Mouse (Mus musculus) embryonic fibroblast, embryonic 13.5 days (primary cell): ENCODE measurements around the gene Traf2.

ENCODE experiments used
- CTCF ChIP-seq: IDR thresholded peaks from 2 replicates; pipeline ENCODE4 v1.5.1; 2011; ENCODE audit warnings: mild to moderate bottlenecking, control low read depth, low read length, moderate library complexity, borderline replicate concordance; ENCODE audit not compliant: insufficient read depth
- POLR2A ChIP-seq: IDR thresholded peaks from 2 replicates; pipeline ENCODE4 v1.6.1; 2011; ENCODE audit warnings: low read depth, mild to moderate bottlenecking, control low read depth, low read length, moderate library complexity

DNA sequence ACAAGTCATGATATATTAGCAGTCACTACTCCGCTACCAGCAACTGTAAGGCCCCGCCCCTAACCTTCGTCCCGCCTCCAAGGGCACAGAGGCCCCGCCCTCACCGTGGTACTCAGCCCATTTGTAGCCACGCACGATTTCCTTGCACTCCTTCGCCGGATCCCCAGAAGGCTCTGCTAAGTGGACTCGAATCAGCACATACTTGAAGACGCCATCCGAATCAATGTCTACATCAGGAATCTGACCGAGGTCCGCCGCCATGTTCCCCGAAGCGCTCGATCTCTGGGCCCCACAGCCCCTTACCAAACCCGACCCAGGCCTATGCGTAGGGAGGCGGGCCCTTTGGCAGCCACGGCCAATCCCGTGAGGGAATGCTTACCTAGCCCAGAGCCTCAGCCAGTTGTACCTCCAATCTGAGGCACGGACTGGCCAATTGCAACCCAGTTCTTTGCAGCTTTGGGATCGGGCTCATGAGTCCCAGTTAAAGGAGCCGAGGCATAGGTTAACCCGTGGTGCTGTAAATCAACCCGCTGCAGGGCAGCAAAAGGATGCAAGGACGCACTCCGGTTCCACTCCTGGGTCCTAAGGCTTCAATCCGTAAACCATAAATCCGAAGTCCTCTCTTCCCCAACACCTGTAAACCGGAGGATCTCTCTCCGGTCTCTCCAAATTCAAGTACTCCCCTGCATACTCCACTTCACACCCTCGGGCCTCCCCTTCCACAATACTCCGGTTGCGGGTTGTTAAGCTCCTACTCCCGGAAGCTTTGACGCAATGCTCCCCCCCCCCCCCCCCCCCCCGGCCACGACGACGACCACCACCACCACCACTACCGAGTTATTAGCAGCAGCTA lies 28.1 kb upstream of the Traf2 start, which contains the start of the genes Mamdc4 and Phpt1:
- TF ChIP-seq CTCF, result no peak
- TF ChIP-seq POLR2A, result peak; percentile 79
